Mouse (Mus musculus) frontal cortex, postnatal 10 days (tissue): ENCODE measurements around the gene Pax2.

Source experiments
- DNase-seq, 2 experiments: peaks; one replicate each; pipeline ENCODE4 v3.0.0; 2022; ENCODE audit warnings: low spot score in 2 of 2, mixed read lengths in 1 of 2

Gene Pax2

DNA sequence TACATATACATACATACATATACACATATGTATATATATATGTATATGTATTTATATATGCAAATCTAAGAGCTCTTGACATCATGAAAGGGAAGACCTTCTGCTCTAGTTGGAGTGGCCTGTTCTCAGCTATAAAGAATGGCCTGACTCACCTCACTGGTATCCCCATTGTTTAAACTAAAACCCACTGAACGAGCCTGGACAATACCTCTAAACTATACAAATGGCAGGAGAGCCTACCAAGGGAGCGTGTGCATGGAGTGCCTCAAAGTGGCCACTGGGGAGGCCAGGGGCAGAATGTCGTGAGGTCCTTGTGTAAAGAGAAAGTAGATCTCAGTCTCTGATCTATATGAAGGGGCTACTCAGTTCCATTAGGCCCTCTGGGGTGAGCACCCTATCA lies 26.1 kb downstream of the Pax2 start:
- no peak for DNase-seq

DNA sequence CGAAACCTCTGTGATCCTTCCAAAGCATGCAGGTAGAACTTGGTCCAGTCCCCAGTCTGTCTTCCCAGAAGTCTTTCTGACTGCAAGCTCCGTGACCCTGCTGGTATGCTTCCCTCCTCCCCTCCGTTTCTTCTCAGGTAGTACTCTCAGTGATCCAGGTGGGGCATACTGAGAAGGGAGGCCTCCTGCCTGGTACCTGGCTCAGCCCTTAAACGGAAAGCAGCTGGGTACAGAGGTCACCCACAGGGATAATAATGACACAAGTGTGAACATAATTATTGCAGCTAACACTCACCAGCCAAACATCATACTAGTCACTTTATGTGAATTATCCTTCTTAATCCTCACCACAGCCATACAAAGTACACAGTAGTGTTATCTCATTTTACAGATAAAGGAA lies 28.5 kb downstream of the Pax2 start:
- DNase-seq, result no peak

DNA sequence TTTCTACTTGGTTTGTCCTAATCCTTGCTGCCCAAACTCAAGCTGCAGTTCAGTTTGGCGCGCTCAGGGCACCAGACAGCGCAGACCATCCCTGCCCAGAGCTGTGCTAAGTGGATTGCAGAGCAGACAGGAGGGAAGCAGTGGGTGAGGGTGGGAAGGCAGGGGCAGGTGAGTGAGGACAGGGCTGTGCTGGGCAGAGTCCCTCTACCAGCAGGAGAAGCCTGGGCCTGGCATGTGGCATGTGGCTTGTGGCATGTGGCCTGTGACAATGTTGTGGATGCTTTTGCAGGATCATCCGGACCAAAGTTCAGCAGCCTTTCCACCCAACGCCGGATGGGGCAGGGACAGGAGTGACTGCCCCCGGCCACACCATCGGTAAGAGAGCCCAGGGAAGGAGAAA lies 32.6 kb downstream of the Pax2 start:
- DNase-seq, result no peak

DNA sequence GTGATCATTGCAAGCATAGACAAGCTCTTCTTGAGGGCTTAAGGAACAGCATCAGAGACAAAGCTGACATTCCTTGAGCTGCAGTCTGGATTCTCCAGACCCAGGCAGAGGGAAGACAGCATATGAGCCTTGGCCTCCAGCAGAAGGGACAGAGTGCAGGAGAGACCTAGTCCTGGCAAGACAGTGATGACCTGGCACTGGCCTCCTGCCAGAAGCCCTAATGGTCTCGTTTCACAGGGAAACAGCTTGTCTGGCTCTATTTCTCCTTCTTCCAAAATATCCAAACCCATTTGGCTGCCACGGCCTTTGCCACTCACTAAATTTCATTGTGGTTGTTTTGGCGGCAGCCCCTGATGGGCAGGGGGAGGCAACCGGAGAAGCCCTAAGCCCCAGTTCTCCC lies 36.1 kb downstream of the Pax2 start:
- DNase-seq, result no peak

DNA sequence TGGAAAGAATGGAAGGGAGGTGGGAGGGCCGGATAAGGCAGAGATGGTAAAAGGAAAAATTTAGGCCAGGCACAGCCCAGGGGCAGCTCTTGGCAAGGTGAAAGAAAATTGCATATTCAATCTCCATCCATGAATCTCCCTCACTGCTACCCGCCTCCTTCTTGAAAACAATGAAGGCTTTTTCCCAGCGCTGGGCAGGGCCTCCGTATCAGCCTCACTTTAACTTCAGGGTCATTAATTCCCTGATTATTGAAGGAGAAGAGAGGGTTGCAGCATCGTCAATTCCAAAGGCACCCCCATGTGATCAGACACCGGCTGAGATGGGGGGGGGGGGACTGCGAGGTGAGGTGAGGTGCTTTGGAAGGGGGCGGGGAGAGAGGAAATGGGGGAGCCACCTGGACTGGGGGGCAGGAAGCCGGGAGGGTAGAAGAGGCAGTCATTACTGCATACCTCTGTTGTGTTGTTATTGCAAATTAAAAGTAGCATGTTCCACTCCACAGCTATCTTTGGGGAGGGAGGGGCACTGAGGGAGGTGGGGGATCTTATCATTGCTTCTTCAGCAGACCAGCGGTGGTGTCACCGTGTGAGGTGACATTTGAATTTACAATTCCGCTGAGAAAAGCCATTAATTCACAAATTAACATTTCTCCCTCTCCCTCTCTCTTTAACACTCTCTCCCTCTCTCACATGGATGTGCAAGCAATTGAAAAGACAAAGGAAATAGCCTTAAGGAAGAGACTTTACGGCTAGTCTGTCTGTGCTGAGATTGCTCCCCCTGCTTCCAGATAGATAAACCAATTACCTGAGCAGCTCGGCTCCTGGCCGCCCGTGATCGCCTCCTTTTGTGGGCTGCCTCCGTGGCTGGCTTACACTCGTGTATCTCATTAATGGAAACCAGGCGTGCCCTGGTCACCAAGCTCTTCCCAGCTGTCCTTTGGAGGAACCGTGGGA lies 41.5 kb downstream of the Pax2 start:
- no peak for DNase-seq

DNA sequence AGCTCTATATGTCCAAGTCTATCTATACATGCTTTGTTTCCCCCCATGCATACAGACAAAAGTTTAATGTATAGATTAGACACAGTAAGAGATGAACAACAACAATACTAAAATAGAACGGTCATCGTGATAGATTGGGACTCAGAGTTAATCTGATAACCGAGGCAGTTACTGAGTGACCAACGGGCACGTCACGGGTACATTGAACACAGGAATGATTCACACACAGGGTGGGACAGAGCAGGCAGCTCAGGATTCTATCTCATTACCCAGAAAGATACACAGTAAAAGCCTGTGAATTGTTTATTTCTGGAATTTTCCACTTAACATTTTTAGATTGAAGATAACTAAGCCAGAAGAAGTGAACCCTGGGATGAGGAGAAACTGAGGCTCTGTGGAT lies 42.9 kb downstream of the Pax2 start:
- DNase-seq, result no peak

DNA sequence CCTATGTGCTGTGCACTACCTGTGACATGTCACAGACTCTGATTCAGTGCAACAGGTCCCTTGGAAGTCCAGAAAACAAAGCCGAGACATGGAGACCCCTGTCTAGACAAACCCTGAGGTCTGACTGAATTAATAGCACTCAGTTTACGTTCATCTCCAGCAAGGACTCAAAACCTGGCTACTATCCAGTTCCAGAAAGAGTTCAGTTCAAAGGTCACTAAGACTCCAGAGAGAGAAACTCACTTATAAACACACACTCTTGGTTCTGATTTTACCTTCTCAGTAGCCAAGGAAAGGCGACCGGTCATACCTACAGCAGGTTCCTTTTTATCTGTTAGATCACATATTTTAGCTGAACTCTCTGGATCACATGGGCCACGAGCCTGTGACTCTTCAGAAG lies 43.3 kb downstream of the Pax2 start:
- DNase-seq, result no peak

DNA sequence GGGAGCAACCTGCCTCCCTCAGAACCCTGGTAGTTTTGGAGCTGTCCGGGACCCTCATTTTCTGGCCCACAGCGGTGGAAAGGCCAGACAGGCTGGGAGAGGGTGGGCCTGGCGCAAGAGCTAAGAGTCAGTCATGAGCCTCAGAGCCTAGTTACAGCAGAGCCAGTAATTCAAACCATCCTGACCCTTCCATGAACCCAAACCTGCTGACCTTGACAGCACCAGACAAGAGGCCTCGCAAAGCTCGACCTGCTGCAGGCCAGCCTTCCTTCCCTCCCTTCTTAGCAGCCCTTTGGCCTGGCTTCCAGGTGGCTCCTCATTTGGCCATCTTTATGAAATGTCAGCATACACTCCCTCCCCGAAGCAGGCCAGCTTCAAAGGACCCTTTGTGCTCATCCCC lies 44.5 kb downstream of the Pax2 start:
- DNase-seq, result no peak

DNA sequence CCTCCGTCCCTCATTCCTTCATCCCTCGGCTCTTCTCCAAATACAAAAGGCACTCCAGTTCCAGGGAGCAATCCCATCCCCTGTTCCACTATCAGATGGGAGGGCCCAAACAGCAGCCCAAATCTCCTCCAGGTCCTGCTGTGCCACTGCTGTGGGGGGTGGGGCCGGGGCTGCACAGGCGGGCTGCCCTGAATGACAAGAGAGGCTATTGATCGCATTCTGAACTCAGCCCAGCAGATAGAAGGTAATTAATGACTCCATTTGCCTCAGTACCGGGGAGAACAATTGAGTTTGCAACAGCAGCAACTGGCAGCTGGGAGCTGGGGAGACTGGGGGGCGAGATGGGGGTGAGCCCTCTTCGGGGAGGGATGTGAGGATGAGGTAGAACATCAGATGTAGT lies 52.9 kb downstream of the Pax2 start:
- no peak for DNase-seq

DNA sequence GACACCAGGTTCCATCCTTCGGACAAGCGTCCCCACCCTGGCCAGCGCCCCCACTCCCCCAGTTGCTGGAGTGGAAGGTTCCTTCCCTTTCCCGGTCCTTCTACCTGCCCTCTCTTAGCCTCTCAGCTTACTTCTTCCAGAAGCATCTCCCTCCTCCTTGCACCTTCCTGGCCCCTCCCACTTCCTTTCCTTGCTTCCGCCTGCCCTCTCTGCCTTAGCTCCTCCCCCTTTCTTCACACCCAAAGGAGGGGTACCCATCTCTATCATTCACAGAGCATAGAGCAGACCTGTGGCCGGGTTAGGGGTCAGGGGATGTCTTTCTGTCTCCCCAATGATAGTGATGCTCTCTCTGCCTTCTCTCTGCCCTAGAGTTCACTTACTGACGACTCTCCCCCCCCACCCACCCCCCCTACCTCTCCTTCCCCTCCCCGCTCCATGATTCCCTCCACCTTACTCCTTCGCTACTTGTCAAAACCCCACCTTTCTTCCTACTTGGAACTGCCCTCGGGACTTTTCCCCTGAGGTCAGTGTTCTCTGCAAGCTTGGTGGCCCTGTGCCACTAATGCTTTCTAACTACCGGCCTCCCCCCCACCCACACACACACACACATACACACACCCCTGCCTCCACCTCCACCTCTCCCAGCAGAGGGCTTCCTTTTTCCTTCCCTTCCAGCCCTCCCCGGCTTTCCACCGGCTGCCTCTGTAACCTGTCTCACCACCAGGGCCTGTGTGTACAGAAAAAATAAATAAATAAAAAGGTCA lies 57.0 kb downstream of the Pax2 start:
- DNase-seq, result no peak

DNA sequence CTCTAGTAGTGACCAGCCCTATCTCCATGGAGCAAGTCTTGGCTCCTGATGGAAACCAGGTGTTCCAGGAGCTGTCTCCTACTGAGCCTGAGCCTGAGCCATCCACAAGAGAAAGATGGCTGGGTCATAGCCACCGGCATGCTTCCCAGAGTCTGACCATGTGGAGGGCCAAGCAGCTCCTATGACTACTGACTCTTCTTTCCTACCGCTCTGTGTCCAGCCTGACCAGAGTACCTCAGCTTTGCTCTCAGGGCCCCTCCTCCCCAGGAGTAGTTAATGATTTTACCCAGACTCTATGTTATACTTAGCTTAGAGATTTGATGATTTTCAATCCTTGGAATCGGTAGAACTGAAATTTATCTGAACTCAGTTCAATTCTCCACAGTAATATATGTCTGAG lies 59.3 kb downstream of the Pax2 start:
- no peak for DNase-seq

DNA sequence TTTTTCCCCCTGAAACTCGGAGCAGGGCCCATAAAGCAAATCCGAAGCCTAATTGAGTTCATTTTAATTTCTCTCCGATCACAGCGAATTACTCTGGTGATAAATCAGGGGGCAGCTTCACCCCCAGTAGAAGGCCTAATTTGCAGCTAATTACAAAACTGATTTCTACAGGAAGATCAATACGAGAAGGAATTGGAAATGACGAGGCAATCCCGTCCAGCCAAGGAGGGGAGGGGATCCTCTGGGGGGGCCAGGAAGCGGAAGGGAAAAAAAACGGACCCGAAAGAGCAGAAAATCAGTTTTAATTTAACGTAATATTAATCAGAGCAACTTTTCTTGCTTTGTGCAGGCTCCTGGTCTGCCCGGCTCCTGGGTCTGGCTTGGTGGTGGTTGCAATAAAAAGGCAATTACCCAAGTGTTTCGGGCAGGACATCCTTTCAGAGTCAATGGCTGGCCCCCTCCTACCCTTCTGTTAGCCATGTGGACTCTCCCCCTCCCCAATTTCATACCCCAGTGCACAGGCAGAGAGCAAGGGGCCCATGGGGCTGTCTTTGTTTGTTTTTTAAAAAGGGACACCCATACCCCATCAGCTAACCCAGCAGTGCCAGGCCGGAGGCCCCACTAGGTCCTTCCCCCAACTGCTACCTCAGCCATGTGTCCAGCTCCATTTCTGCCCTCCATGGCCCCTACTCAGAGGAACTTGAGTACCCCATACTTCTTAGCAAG lies 61.7 kb downstream of the Pax2 start:
- no peak for DNase-seq

DNA sequence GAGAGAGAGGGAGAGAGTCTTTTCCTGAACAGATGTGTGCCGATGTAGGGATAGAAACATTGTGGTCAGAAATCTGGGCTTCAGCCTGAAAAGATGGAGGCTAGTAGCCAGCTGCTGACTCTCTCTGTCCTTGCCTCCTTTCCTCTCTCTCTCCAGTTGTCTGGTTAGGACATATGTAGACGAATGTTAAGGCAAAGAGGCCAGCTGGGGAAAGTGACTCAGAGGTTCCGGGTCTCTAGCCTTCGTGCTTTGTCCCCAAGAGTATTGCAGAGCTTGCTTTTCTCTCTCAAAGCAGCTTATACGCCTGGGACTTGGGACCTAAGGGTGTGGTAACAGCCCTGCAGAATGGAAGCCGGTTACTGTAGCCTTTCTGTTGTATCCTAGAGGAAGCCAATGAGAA lies 62.8 kb downstream of the Pax2 start:
- no peak for DNase-seq

DNA sequence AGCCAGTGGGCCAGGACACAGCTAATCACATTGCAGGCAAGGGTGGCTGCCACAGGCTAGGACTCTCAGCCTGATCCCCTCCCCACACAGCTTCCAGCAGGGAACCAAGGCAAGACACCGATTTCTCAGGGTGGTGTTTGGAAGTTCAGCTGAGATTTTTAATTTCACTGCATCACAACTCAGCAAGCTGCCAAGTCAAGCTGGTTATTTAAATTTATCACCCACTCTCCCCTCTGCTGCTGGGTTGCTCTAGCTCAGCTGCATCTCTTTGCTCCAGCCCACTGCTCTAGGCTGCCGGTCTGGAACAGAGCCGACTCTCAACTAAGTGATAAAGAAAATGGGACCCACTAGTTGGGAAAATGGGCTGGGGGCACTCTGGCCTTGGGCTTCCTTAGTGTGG lies 65.7 kb downstream of the Pax2 start:
- DNase-seq, result no peak

DNA sequence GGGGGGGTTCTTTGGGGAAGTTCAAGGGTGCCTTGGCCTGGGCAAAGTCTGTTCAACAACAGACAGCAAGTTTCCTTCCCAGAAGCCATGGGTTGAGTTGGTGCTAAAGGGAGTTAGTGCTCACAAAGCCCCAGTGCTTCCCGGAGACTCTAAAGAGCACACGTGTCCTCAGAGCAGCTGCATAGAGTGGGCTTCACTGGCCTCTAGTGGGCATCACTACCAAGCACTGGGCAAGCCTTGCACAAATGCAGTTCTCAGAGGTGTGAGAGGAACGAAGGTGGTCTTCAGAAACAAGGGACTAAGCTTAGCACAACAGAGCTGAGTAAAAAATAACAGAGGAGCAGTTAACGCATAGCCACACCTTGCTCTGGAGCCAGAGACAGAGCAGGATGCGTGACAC lies 66.5 kb downstream of the Pax2 start:
- no peak for DNase-seq

DNA sequence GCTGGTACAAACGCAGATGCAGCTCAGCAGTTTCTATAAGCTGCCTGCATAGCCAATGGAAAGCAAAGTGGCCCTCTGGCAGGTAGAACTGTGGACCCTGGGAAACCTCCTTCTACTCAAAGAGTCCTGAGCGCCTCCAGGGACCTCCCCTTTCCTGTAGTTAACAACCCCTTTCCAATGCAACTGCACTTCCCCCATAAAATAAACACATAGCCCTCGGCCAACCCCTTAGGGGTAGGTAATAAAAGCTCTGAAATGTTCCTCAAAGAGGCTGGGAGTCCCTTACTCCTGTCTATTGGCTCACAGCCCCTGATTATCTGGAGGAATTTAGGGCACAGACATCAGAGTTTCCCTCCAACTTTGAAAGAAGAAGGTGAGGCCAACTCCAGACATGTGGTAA lies 67.8 kb downstream of the Pax2 start:
- DNase-seq, result no peak

DNA sequence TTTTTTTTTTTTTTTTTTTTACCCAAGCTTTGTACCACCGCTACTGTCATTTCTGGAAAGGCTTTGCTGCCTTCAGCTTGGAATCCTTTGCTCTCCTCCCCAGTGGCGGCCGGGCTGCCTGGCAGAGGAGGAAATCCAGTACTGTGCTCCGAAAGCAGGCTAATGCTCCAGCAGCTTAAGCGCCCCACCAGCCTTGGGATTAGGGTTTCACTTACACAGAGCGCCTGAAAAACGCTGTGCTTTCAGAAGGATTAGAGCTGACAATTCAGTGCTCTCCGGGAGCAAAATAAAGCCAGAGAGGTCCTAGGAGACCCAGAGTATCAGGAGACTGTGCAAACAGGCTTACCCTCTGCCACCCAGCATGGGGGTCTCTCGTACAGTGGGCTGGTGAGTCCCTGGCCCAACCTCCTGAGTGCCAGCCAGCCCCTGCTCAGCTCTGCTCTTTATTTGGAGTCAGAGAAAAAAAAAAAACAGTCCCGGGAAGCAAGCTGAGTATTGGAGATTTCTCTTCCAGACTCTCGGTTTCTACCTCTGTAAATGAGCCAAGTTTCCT lies 69.4 kb downstream of the Pax2 start:
- no peak for DNase-seq

DNA sequence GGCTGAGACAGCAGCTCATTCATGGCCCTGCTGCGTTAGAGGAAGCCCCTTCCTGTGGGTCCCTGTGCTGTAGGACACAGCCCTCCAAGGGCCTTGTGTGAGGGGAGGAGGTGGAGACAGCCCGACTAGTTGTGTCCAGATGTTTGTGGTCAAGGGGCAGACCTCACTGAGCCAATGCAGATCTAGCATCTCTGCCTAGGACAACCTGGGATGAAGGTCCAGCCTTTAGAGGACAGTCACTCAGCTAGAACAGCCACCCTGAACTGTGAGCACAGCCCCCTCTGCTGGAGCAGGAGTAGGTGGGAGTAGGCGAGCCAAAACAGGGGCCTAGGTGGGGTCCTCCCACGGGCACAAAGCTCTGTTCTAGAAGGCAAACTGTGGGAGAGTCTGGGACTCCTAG lies 70.0 kb downstream of the Pax2 start:
- no peak for DNase-seq

DNA sequence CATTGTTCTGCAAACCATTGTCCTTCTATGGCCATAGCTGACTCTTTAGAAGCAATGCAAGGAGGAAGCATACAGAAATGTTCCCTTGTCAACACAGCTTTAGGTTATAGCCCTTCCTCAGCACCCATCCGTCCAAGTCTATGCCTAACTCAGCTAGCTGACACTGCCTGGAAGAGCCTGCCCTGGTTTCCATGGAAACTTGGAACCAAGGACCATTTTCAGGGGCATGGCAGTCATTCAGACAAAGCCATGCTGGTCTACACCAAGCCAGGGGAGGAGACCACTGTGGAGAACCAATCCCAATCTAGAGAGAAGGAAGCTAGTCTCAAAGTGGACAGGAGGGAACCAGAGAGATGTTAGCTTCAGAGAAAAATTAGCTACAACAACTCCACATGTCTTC lies 77.5 kb downstream of the Pax2 start:
- no peak for DNase-seq

DNA sequence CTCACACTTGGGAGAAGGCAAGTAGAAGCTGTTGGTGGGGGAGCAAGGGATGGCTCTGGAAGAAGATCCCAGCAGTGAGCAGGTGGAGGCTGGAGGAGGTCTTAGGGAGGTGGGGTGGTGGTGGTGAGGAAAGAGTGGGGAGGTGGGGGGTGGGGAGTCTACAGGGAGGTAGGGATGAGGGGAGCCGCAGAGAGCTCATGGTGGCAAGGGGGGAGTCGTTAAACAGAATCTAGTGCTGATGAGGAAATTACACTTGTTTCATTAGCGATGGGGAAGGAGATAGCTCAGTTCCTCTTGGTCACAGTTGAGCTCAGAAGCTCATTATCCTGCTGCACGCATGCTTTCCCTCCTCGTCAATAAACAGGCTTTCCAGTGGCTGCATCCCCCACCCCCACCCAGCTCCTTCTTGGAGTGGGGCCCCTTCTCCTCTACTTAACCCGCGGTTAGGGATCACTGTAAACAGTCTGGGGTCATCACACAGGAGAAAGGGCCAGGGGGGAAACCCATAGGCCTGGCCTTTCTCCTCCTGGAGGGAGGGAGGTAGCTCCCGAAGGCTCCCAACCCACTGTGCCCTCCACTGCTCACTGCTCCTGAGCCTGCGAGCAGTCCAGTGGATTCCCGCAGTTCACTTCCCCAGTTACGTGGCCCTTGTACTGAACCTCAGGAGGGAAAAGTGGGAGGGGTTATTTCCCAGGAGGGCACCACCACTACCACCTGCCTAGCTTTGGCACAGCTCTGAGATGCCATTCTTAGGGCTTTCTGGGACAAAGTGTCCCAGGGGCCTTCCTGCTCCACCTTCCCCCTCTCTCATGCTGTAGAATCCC lies 78.6 kb downstream of the Pax2 start:
- no peak for DNase-seq
